Mouse (Mus musculus): ENCODE results near the gene Vkorc1.

GRCm38 (mm10) chr7:127932273-127933031 lies 37.0 kb upstream of the Vkorc1 start:
- TF ChIP-seq EP300 (optimal IDR thresholded peaks at IDR 0.05) (no peak), CTCF (IDR thresholded peaks at IDR 0.05; ENCODE audit: low read depth) (peak; percentile 37; the same call in 1 of the 2 replicates)

All from stomach, postnatal 0 days (tissue).